Mouse (Mus musculus) spleen, adult 2 months (tissue): ENCODE data around the gene Aifm1. TPM values are rescaled to one million over a fixed set of nuclear protein-coding genes. Genes with fewer than 3 reads are reported as not detected.

Experiments used
- DNase-seq, 2 experiments: peaks; one replicate each; pipeline versions ENCODE4 v3.0.0 to v3.0.0-alpha.2; 2012 to 2021; ENCODE audit warnings: low spot score in 2 of 2, low read depth in 1 of 2
- H3K27ac ChIP-seq: fragments of 200-500 bp; 2 replicates; pipeline ENCODE4 v1.5.1; 2012; ENCODE audit warnings: low read length, inconsistent platforms; ENCODE audit not compliant: insufficient read depth
- H3K27me3 ChIP-seq: fragments of 200-500 bp; 2 replicates; pipeline ENCODE4 v1.6.1; 2012; ENCODE audit warnings: mild to moderate bottlenecking, moderate library complexity, low read length, inconsistent platforms; ENCODE audit not compliant: control insufficient read depth, insufficient read depth
- H3K36me3 ChIP-seq: fragments of 200-500 bp; 2 replicates; pipeline ENCODE4 v1.6.1; 2012; ENCODE audit warnings: mild to moderate bottlenecking, low read length, inconsistent platforms; ENCODE audit not compliant: control insufficient read depth, insufficient read depth
- H3K4me1 ChIP-seq: fragments of 200-500 bp; 2 replicates; pipeline ENCODE4 v1.6.1; 2011; ENCODE audit warnings: inconsistent platforms; ENCODE audit not compliant: control insufficient read depth, insufficient read depth, insufficient read length
- H3K4me3 ChIP-seq: fragments of 200-500 bp; 2 replicates; pipeline ENCODE4 v1.5.1; 2011; ENCODE audit warnings: mild to moderate bottlenecking, inconsistent platforms; ENCODE audit not compliant: insufficient read depth, insufficient read length; ENCODE audit errors: extremely low read depth
- CTCF ChIP-seq: fragments of 200-500 bp; IDR thresholded peaks from 2 replicates; pipeline ENCODE4 v1.5.1; 2011; ENCODE audit warnings: mild to moderate bottlenecking, inconsistent platforms; ENCODE audit not compliant: insufficient read depth, insufficient read length, insufficient replicate concordance; ENCODE audit errors: extremely low read depth
- POLR2A ChIP-seq: fragments of 200-500 bp; IDR thresholded peaks from 2 replicates; pipeline ENCODE4 v1.6.1; 2011; ENCODE audit warnings: low read depth, low read length, inconsistent platforms
- WGBS: fragments of 180-500 bp; shearing (Covaris S2); methylation state at CpG from one replicate; pipeline ENCODE4 v1.1.7; 2018; 5-methylcytosine and 5-hydroxymethylcytosine counted together
- polyA plus RNA-seq: library from polyadenylated mRNA; depleted of rRNA; stranded (reverse); fragments of >200 nt; gene quantifications from 2 replicates; pipeline ENCODE4 v1.2.3, GENCODE M21; 2012

The Aifm1 gene
- polyA plus RNA-seq, 1 experiment, result 4.7 TPM

GRCm38 (mm10) chrX:48467355-48467946 is 45.9 kb downstream of the Aifm1 start:
- no peak for DNase-seq
- Histone ChIP-seq H3K27me3 (no peaks in the 10 kb centered on the region), H3K36me3 (no peaks in the 10 kb centered on the region), H3K27ac (no peak overlapping the region), H3K4me1 (no peaks in the 10 kb centered on the region), H3K4me3 (no peak overlapping the region)
- TF ChIP-seq CTCF, result no peak
- TF ChIP-seq POLR2A, result no peak
- WGBS, result 89% methylated on average over 3 of the region's 3 CpGs

- Histone ChIP-seq H3K27ac (no peak overlapping the region), H3K27me3 (no peaks in the 10 kb centered on the region), H3K4me1 (no peaks in the 10 kb centered on the region), H3K4me3 (no peak overlapping the region), H3K36me3 (no peaks in the 10 kb centered on the region)
- no peak for DNase-seq
- 78% methylated on average over 2 of the region's 2 CpGs for WGBS
- TF ChIP-seq POLR2A (no peak), CTCF (no peak)
Observed at GRCm38 (mm10) chrX:48466174-48466573, 47.2 kb downstream of the Aifm1 start.

GRCm38 (mm10) chrX:48464436-48464835 is 48.9 kb downstream of the Aifm1 start:
- TF ChIP-seq POLR2A (no peak), CTCF (no peak)
- H3K27ac ChIP-seq, result no peak overlapping the region
- no peaks in the 10 kb centered on the region for H3K36me3 ChIP-seq
- H3K4me1 ChIP-seq, result no peaks in the 10 kb centered on the region
- no peak overlapping the region for H3K4me3 ChIP-seq
- no peak for DNase-seq
- 89% methylated on average over 6 of the region's 6 CpGs for WGBS
- H3K27me3 ChIP-seq, result no peaks in the 10 kb centered on the region

GRCm38 (mm10) chrX:48463636-48464035 is 49.7 kb downstream of the Aifm1 start:
- H3K36me3 ChIP-seq, result no peaks in the 10 kb centered on the region
- H3K4me3 ChIP-seq, result no peak overlapping the region
- H3K27ac ChIP-seq, result no peak overlapping the region
- TF ChIP-seq CTCF (no peak), POLR2A (no peak)
- H3K27me3 ChIP-seq, result no peaks in the 10 kb centered on the region
- no peak for DNase-seq
- H3K4me1 ChIP-seq, result no peaks in the 10 kb centered on the region
- WGBS, result 83% methylated on average over 4 of the region's 4 CpGs

- DNase-seq, result peak in 1 of 2 experiments; percentile 48
Observed at GRCm38 (mm10) chrX:48462754-48463507, 50.4 kb downstream of the Aifm1 start, which contains the start of gene Elf4. Gene Elf4, minus strand, starts transcription at chrX:48463132.

GRCm38 (mm10) chrX:48462297-48462696 is 51.1 kb downstream of the Aifm1 start:
- no peaks in the 10 kb centered on the region for H3K27me3 ChIP-seq
- H3K36me3 ChIP-seq, result no peaks in the 10 kb centered on the region
- H3K4me1 ChIP-seq, result no peaks in the 10 kb centered on the region
- 52% methylated on average over 4 of the region's 4 CpGs for WGBS
- H3K27ac ChIP-seq, result no peak overlapping the region
- DNase-seq, result no peak
- H3K4me3 ChIP-seq, result peak overlapping the region; percentile 22
- no peak for TF ChIP-seq POLR2A

More at GRCm38 (mm10) chrX:48462754-48463507, 50.4 kb downstream of the Aifm1 start, which contains the start of gene Elf4:
- peak within 1 kb of the TSS; percentile 50 for H3K4me3 ChIP-seq
- 28% methylated on average over 38 of the region's 38 CpGs for WGBS
- H3K36me3 ChIP-seq, result no peaks in the 10 kb centered on the region
- TF ChIP-seq POLR2A (no peak), CTCF (peak; percentile 78; the same call in 1 of the 2 replicates)
- H3K27me3 ChIP-seq, result no peaks in the 10 kb centered on the region
- H3K27ac ChIP-seq, result no peak within 1 kb of the TSS
- H3K4me1 ChIP-seq, result no peaks in the 10 kb centered on the region

GRCm38 (mm10) chrX:48461006-48461405 is 52.4 kb downstream of the Aifm1 start:
- Histone ChIP-seq H3K27ac (no peak overlapping the region), H3K4me1 (no peaks in the 10 kb centered on the region), H3K27me3 (no peaks in the 10 kb centered on the region), H3K4me3 (no peak overlapping the region), H3K36me3 (no peaks in the 10 kb centered on the region)
- no peak for TF ChIP-seq POLR2A
- TF ChIP-seq CTCF, result no peak
- DNase-seq, result no peak
- 80% methylated on average over 4 of the region's 4 CpGs for WGBS
